18 mouse cellular contexts compared by ENCODE assay signal in the genomic region with DNA sequence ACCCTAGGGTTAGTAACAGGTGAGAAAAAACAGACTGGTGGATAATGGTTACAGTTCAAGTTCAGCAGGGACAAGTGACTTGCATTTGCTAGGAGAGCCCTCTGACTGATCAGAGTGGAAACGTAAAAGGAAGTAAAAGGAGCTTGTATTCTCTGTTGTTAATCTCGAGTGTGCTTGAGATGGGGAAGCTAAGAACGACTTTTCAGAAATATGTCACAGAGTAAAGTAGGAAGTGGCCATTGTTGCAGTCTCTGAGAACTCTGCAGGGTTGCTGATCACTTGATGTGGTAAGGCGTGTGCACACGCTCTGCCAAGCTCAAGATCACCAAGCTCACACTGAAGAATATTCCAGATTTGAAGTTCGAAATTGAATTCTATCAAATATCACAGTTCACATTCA.
DNase-seq lines count a peak whose midpoint lies in the region; ATAC-seq and TF ChIP-seq lines count a peak whose summit lies in the region.
"Had no signal": no experiment of that assay in that cellular context is flagged by ENCODE, and none has a peak within 500 bp of the region (broad histone marks: within the 10 kb centered on the region; RNA-seq: fewer than 3 reads in every experiment).

No protein-coding gene starts in this region.

- no peak for DNase-seq in liver, postnatal 0 days
- DNase-seq in thymus, postnatal 14 days, result peak; percentile 53
- no peak for DNase-seq in thymus, postnatal 4 days
- DNase-seq in induced T-regulatory cell, adult 2 months (ENCODE audit: low read depth), result peak; percentile 82
- DNase-seq in cerebellum, adult 2 months, result no peak
- DNase-seq in layer of hippocampus, adult 11-12 months (ENCODE audit: low spot score), result no peak
- no peak for DNase-seq in c-Kit-positive CD71-positive TER-119-positive erythroid progenitor cells, embryonic 14.5 days (ENCODE audit: low spot score)
- DNase-seq: B cell, adult 2 months; gastrocnemius, postnatal 10 days; heart, postnatal 14 days; kidney, adult 9 months; lung, postnatal 4 days had no signal

- H3K4me2 ChIP-seq in liver, postnatal 0 days (ENCODE audit: low read depth, low read length), result no peak overlapping the region
- no peak overlapping the region for H3K4me2 ChIP-seq in liver, embryonic 12.5 days
- H3K4me2 ChIP-seq: embryonic facial prominence, embryonic 12.5 days; midbrain, embryonic 15.5 days; neural tube, embryonic 12.5 days had no signal

- TF ChIP-seq CTCF in liver, postnatal 0 days (IDR thresholded peaks at IDR 0.05; ENCODE audit: low read depth), result no peak
- no peak for TF ChIP-seq CTCF in cerebellum, adult 2 months (IDR thresholded peaks at IDR 0.05; ENCODE audit: borderline replicate concordance, insufficient read depth, low read depth, low read length)

- TF ChIP-seq POLR2A in cerebellum, adult 2 months (IDR thresholded peaks at IDR 0.05; ENCODE audit: borderline replicate concordance, insufficient read depth, low read length), result no peak

- H3K27ac ChIP-seq in liver, postnatal 0 days (ENCODE audit: low read depth), result peak overlapping the region; percentile 41; the same call in 1 of the 2 replicates
- no peak overlapping the region for H3K27ac ChIP-seq in liver, embryonic 12.5 days
- no peak overlapping the region for H3K27ac ChIP-seq in cerebellum, adult 2 months (ENCODE audit: insufficient read depth, low read length)
- H3K27ac ChIP-seq: embryonic facial prominence, embryonic 12.5 days; heart, embryonic 10.5 days; midbrain, embryonic 15.5 days; neural tube, embryonic 12.5 days had no signal

- no peaks in the 10 kb centered on the region for H3K27me3 ChIP-seq in liver, postnatal 0 days (ENCODE audit: insufficient read depth, low read length)
- no peaks in the 10 kb centered on the region for H3K27me3 ChIP-seq in liver, embryonic 12.5 days (replicated peaks)
- no peaks in the 10 kb centered on the region for H3K27me3 ChIP-seq in cerebellum, adult 2 months (ENCODE audit: control insufficient read depth, insufficient read depth, low read length)
- H3K27me3 ChIP-seq: embryonic facial prominence, embryonic 12.5 days; midbrain, embryonic 15.5 days; neural tube, embryonic 12.5 days had no signal

- no peaks in the 10 kb centered on the region for H3K4me1 ChIP-seq in liver, postnatal 0 days (ENCODE audit: insufficient read depth)
- no peaks in the 10 kb centered on the region for H3K4me1 ChIP-seq in liver, embryonic 12.5 days
- H3K4me1 ChIP-seq in cerebellum, adult 2 months (ENCODE audit: control insufficient read depth, insufficient read depth, low read length), result no peaks in the 10 kb centered on the region
- H3K4me1 ChIP-seq: embryonic facial prominence, embryonic 12.5 days; heart, embryonic 10.5 days; midbrain, embryonic 15.5 days; neural tube, embryonic 12.5 days had no signal

- H3K36me3 ChIP-seq in liver, postnatal 0 days (replicated peaks; ENCODE audit: insufficient read depth, low read length), result no peaks in the 10 kb centered on the region
- H3K36me3 ChIP-seq in liver, embryonic 12.5 days, result no peaks in the 10 kb centered on the region
- H3K36me3 ChIP-seq: embryonic facial prominence, embryonic 12.5 days; heart, embryonic 10.5 days; midbrain, embryonic 15.5 days; neural tube, embryonic 12.5 days had no signal

- H3K9me3 ChIP-seq in liver, postnatal 0 days (ENCODE audit: low read length), result no peaks in the 10 kb centered on the region
- no peaks in the 10 kb centered on the region for H3K9me3 ChIP-seq in liver, embryonic 12.5 days (replicated peaks)
- H3K9me3 ChIP-seq: embryonic facial prominence, embryonic 12.5 days; heart, embryonic 10.5 days; midbrain, embryonic 15.5 days; neural tube, embryonic 12.5 days had no signal

- no peak overlapping the region for H3K9ac ChIP-seq in liver, postnatal 0 days (replicated peaks)
- H3K9ac ChIP-seq in liver, embryonic 12.5 days, result no peak overlapping the region
- H3K9ac ChIP-seq: embryonic facial prominence, embryonic 12.5 days; midbrain, embryonic 15.5 days; neural tube, embryonic 12.5 days had no signal

- 41% methylated on average over 6 of the region's 6 CpGs for WGBS in liver, postnatal 0 days (ENCODE audit: insufficient replicate concordance)
- 51% methylated on average over 6 of the region's 6 CpGs for WGBS in liver, embryonic 12.5 days (ENCODE audit: insufficient replicate concordance)
- WGBS in cerebellum, adult 2 months, result 71% methylated on average over 6 of the region's 6 CpGs

- ATAC-seq in liver, postnatal 0 days, result peak; percentile 23; the same call in 1 of the 2 replicates
- no peak for ATAC-seq in liver, embryonic 12.5 days
- ATAC-seq: hindbrain, embryonic 16.5 days; midbrain, embryonic 15.5 days had no signal

- H3K4me3 ChIP-seq in liver, postnatal 0 days (ENCODE audit: low read depth, low read length), result no peak overlapping the region
- no peak overlapping the region for H3K4me3 ChIP-seq in liver, embryonic 12.5 days
- H3K4me3 ChIP-seq in cerebellum, adult 2 months (replicated peaks; ENCODE audit: insufficient read depth, low read depth, low read length), result no peak overlapping the region
- H3K4me3 ChIP-seq: embryonic facial prominence, embryonic 12.5 days; heart, embryonic 10.5 days; midbrain, embryonic 15.5 days; neural tube, embryonic 12.5 days had no signal

- TF ChIP-seq EP300 in liver, postnatal 0 days (IDR thresholded peaks at IDR 0.05; ENCODE audit: low read depth), result no peak

Comparison
In these comparisons a context has a peak if more than half of its experiments do, and no peak if none do; other contexts are left out.
1. DNase-seq: peak in thymus, postnatal 14 days (single experiment) and induced T-regulatory cell, adult 2 months (single experiment); none in liver, postnatal 0 days (single experiment), thymus, postnatal 4 days (single experiment), cerebellum, adult 2 months (0 of 2), layer of hippocampus, adult 11-12 months (single experiment) and c-Kit-positive CD71-positive TER-119-positive erythroid progenitor cells, embryonic 14.5 days (single experiment).